Mouse (Mus musculus): ENCODE measurements around the gene Gps2. TPM values are rescaled to one million over a fixed set of nuclear protein-coding genes. Genes with fewer than 3 reads are reported as not detected.
A peak's percentile ranks its signal among the peaks of the same experiment; 100 is the strongest.

The Gps2 gene
- total and polyA plus RNA-seq, 3 experiments, result 25.0 to 73.6 (median 29.4) TPM

DNA sequence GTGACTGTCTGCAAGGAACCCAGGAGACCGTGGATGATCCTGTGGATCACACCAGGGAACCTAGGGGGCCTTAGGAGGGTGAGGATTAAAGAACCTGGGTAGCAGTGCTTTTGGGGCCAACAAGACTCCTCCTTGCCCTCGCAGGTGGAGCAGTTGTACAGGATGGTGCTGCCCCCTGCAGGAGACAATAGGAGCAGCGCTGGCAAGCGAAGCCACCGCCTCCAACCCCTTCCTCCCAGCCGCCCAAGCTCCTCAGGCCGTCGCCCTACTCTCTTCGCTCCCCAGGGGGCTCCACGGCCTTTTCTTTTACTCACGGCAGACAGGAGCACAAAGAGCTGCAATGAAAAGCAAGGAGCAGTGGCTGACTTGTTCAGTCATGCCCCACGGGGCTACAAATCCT is 36.8 kb upstream of the Gps2 start (continued):
- no peak for TF ChIP-seq USF2 (conservative IDR thresholded peaks at IDR 0.05; ENCODE audit: low read depth, low read length)
- peak; percentile 31; the same call in 1 of the 2 replicates for TF ChIP-seq ZNF384 (IDR thresholded peaks at IDR 0.05; ENCODE audit: low read depth, low read length)
- peak; percentile 34; the same call in 1 of the 2 replicates for TF ChIP-seq IRF4 (IDR thresholded peaks at IDR 0.05; ENCODE audit: low read depth, low read length)
- no peak for TF ChIP-seq E2F4 (IDR thresholded peaks at IDR 0.05; ENCODE audit: insufficient replicate concordance, low read depth, low read length)
- TF ChIP-seq NRF1 (IDR thresholded peaks at IDR 0.05; ENCODE audit: low read depth, low read length), result peak; percentile 47; the same call in 1 of the 2 replicates
- no peak for TF ChIP-seq USF1 (IDR thresholded peaks at IDR 0.05; ENCODE audit: low read depth, low read length)
- no peak for TF ChIP-seq MXI1 (IDR thresholded peaks at IDR 0.05; ENCODE audit: low read depth, low read length)
- no peak for TF ChIP-seq GABPA (IDR thresholded peaks at IDR 0.05; ENCODE audit: insufficient replicate concordance, low read depth, low read length)
- TF ChIP-seq UBTF (IDR thresholded peaks at IDR 0.05; ENCODE audit: low read depth, low read length), result no peak
- peak; percentile 55 for TF ChIP-seq MEF2A (IDR thresholded peaks at IDR 0.05; ENCODE audit: borderline replicate concordance, low read depth, low read length)
- TF ChIP-seq ZKSCAN1 (IDR thresholded peaks at IDR 0.05; ENCODE audit: borderline replicate concordance, low read depth, low read length), result no peak
- TF ChIP-seq HCFC1 (IDR thresholded peaks at IDR 0.05; ENCODE audit: low read depth, low read length), result peak; percentile 51
- TF ChIP-seq KAT2A (IDR thresholded peaks at IDR 0.05; ENCODE audit: insufficient replicate concordance, low read length), result no peak
- 0 out of 2 replicates have a peak, but pooled peaks have one; percentile 17 for TF ChIP-seq CHD1 (IDR thresholded peaks at IDR 0.05; ENCODE audit: low read depth, low read length)
- TF ChIP-seq ZC3H11A (IDR thresholded peaks at IDR 0.05; ENCODE audit: low read depth, low read length), result peak; percentile 78

DNA sequence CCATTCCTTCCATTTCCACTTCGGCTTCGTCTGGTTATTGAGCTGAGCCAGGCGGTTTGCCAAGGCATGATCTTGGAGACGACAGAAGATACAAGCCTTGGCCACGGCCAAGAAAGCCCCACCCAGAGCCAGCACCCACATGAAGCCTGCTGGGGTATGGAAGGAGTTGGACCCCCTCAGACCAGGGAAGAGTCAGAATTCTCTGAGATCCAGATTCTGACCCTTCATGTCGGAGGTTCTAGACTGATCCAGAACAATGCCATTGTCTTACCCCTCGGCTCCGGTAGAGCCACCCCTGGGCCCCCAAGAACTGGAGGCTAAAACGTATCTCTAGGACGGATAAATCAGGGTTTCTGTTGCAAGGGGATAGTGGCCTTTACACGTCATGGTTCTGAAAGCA is 35.8 kb upstream of the Gps2 start, which contains the start of gene Tmem95:
Tmem95 (minus strand) TSS at position 141 of the 400 bp plus-strand sequence.
- H3K9me3 ChIP-seq (replicated peaks; ENCODE audit: low read length), result no peaks in the 10 kb centered on the region
- H3K27ac ChIP-seq (ENCODE audit: insufficient read depth, low read depth), result no peak within 1 kb of the TSS
- H3K27me3 ChIP-seq (replicated peaks), result no peaks in the 10 kb centered on the region
- H3K4me1 ChIP-seq (ENCODE audit: control insufficient read depth in 1 of 2, insufficient read depth in 2 of 2), result peaks cover 21 to 71% of the 10 kb centered on the region in 2 experiments
- TF ChIP-seq MYC (IDR thresholded peaks at IDR 0.05; ENCODE audit: low read depth, low read length) (no peak), ZNF384 (IDR thresholded peaks at IDR 0.05; ENCODE audit: low read depth, low read length) (no peak)
- H3K79me2 ChIP-seq (replicated peaks; ENCODE audit: control insufficient read depth, extremely low read depth, insufficient read depth, poor library complexity, severe bottlenecking), result no peaks in the 10 kb centered on the region
- H3K36me3 ChIP-seq (replicated peaks in 1 of 2; ENCODE audit: control insufficient read depth in 1 of 2, insufficient read depth in 1 of 2, low read length in 1 of 2), result peaks cover 0 to 28% of the 10 kb centered on the region in 2 experiments
- H3K4me3 ChIP-seq (replicated peaks in 1 of 3; ENCODE audit: low read depth in 2 of 3, low read length in 2 of 3, poor library complexity in 1 of 3), result no peak within 1 kb of the TSS
- no peak for DNase-seq (ENCODE audit: extremely low read depth)
- H3K4me2 ChIP-seq (ENCODE audit: insufficient read depth, low read depth, poor library complexity, severe bottlenecking), result no peak within 1 kb of the TSS
- no peak within 1 kb of the TSS for H3K9ac ChIP-seq (ENCODE audit: insufficient read depth, low read depth)
- in situ Hi-C loops (cut with MboI; ENCODE audit: low pct_ligation_motif_present, low pct_unique_long_range_greater_than_20kb, low sequenced_read_pairs), result loop anchor here (5.0 kb wide), 2 partner anchors 76 to 196 kb away; partner anchors contain the start of genes Fgf11 and Senp3
- dilution Hi-C loops (cut with MboI; ENCODE audit: extremely low pct_ligation_motif_present, extremely low pct_unique_long_range_greater_than_20kb, low sequenced_read_pairs), result no loop called here

- in situ Hi-C loops (cut with MboI; ENCODE audit: low pct_ligation_motif_present, low pct_unique_long_range_greater_than_20kb, low sequenced_read_pairs), result loop anchor here (5.0 kb wide), 2 partner anchors 76 to 196 kb away; partner anchors contain the start of genes Fgf11 and Senp3
- dilution Hi-C loops (cut with MboI; ENCODE audit: extremely low pct_ligation_motif_present, extremely low pct_unique_long_range_greater_than_20kb, low sequenced_read_pairs), result no loop called here
Observed at GRCm38 (mm10) chr11:69878399-69878798, 35.3 kb upstream of the Gps2 start.

More at GRCm38 (mm10) chr11:69878399-69878798, 35.3 kb upstream of the Gps2 start:
- Histone ChIP-seq H3K27me3 (replicated peaks) (no peaks in the 10 kb centered on the region), H3K9ac (ENCODE audit: insufficient read depth, low read depth) (no peak overlapping the region), H3K27ac (ENCODE audit: insufficient read depth, low read depth) (no peak overlapping the region), H3K36me3 (replicated peaks in 1 of 2; ENCODE audit: control insufficient read depth in 1 of 2, insufficient read depth in 1 of 2, low read length in 1 of 2) (peaks cover under 1 to 34% of the 10 kb centered on the region in 2 experiments), H3K9me3 (replicated peaks; ENCODE audit: low read length) (peaks cover 4% of the 10 kb centered on the region), H3K4me2 (ENCODE audit: insufficient read depth, low read depth, poor library complexity, severe bottlenecking) (no peak overlapping the region), H3K4me3 (replicated peaks in 1 of 3; ENCODE audit: low read depth in 2 of 3, low read length in 2 of 3, poor library complexity in 1 of 3) (no peak overlapping the region), H3K79me2 (replicated peaks; ENCODE audit: control insufficient read depth, extremely low read depth, insufficient read depth, poor library complexity, severe bottlenecking) (no peaks in the 10 kb centered on the region), H3K4me1 (ENCODE audit: control insufficient read depth in 1 of 2, insufficient read depth in 2 of 2) (peaks cover 21 to 66% of the 10 kb centered on the region in 2 experiments)
- TF ChIP-seq KAT2A (IDR thresholded peaks at IDR 0.05; ENCODE audit: insufficient replicate concordance, low read length), result no peak
- TF ChIP-seq MAZ (IDR thresholded peaks at IDR 0.05; ENCODE audit: low read depth, low read length), result no peak
- no peak for TF ChIP-seq MXI1 (IDR thresholded peaks at IDR 0.05; ENCODE audit: low read depth, low read length)
- no peak for TF ChIP-seq HCFC1 (IDR thresholded peaks at IDR 0.05; ENCODE audit: low read depth, low read length)
- TF ChIP-seq USF1 (IDR thresholded peaks at IDR 0.05; ENCODE audit: low read depth, low read length), result no peak
- no peak for TF ChIP-seq IRF4 (IDR thresholded peaks at IDR 0.05; ENCODE audit: low read depth, low read length)
- TF ChIP-seq TBP (conservative IDR thresholded peaks at IDR 0.05; ENCODE audit: low read depth, low read length), result no peak
- TF ChIP-seq SIN3A (IDR thresholded peaks at IDR 0.05; ENCODE audit: low read length), result no peak
- no peak for TF ChIP-seq ETS1 (conservative IDR thresholded peaks at IDR 0.05; ENCODE audit: low read depth, low read length)
- no peak for TF ChIP-seq PAX5 (IDR thresholded peaks at IDR 0.05; ENCODE audit: low read length)
- no peak for TF ChIP-seq E2F4 (IDR thresholded peaks at IDR 0.05; ENCODE audit: insufficient replicate concordance, low read depth, low read length)
- DNase-seq (ENCODE audit: extremely low read depth), result no peak
